Mouse (Mus musculus): ENCODE measurements around the gene Hnrnpul1. TPM values are rescaled to one million over a fixed set of nuclear protein-coding genes. Genes with fewer than 3 reads are reported as not detected.
A peak's percentile ranks its signal among the peaks of the same experiment; 100 is the strongest.

Hnrnpul1 gene
- polyA plus RNA-seq, 1 experiment = 123 TPM

DNA sequence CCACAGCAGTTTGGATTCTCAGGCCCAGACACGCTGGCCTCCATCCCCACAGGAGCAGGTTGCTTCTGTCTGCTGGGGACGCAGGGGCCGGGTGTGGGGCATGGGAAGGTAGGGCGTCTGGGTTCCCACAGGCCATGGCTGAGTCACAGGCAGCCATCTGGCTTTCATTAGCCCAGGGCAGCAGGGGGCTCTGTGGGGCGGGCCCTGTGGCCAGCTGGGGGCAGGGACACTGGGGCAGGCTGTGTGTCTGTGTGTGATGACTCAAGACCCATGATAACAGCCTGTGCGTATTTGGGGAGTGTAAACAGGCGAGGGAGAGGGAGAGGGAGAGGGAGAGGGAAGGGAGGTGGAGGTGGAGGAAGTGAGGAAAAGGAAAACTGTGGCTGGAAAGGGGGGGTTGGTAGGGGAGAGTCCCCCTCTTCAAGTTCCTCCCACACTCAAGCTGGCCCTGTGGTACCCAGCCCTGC lies 42.8 kb downstream of the Hnrnpul1 start:
- Histone ChIP-seq H3K4me1 (ENCODE audit: control insufficient read depth, insufficient read depth, low read length) (peaks cover 41% of the 10 kb centered on the region), H3K27ac (ENCODE audit: insufficient read depth, low read depth, low read length) (peak overlapping the region; percentile 38), H3K4me3 (ENCODE audit: insufficient read depth, low read length) (no peak overlapping the region)
- no peak for TF ChIP-seq CTCF (IDR thresholded peaks at IDR 0.05; ENCODE audit: low read depth, low read length)
- TF ChIP-seq POLR2A (IDR thresholded peaks at IDR 0.05; ENCODE audit: borderline replicate concordance, low read depth, low read length) = no peak

DNA sequence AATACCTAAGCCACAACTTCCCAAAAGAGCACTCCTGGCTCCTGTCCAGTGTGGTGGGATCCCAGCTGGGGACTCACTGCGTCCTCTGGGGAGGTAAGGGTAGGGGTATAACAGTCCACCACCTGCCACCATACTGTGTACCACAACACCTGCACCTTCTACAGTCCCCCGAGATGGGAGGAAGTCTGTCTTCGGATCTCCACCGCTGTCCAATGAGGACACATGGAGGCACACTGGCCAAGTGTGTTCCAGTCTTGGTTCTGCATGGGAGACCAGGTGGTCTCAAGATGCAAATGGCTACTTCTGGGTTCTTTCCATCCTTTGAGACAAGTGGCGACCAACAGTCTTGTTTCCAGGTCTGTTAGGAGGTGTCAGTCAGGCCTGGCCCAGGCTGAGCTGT lies 43.4 kb downstream of the Hnrnpul1 start:
- TF ChIP-seq POLR2A (IDR thresholded peaks at IDR 0.05; ENCODE audit: borderline replicate concordance, low read depth, low read length) (no peak), CTCF (IDR thresholded peaks at IDR 0.05; ENCODE audit: low read depth, low read length) (no peak)
- Histone ChIP-seq H3K4me1 (ENCODE audit: control insufficient read depth, insufficient read depth, low read length) (peaks cover 46% of the 10 kb centered on the region), H3K4me3 (ENCODE audit: insufficient read depth, low read length) (no peak overlapping the region), H3K27ac (ENCODE audit: insufficient read depth, low read depth, low read length) (peak overlapping the region; percentile 28)

GRCm38 (mm10) chr7:25710519-25711130 lies 43.9 kb downstream of the Hnrnpul1 start:
- no peak for TF ChIP-seq POLR2A (IDR thresholded peaks at IDR 0.05; ENCODE audit: borderline replicate concordance, low read depth, low read length)
- no peak for TF ChIP-seq CTCF (IDR thresholded peaks at IDR 0.05; ENCODE audit: low read depth, low read length)
- Histone ChIP-seq H3K4me1 (ENCODE audit: control insufficient read depth, insufficient read depth, low read length) (peaks cover 50% of the 10 kb centered on the region), H3K4me3 (ENCODE audit: insufficient read depth, low read length) (no peak overlapping the region), H3K27ac (ENCODE audit: insufficient read depth, low read depth, low read length) (no peak overlapping the region)

DNA sequence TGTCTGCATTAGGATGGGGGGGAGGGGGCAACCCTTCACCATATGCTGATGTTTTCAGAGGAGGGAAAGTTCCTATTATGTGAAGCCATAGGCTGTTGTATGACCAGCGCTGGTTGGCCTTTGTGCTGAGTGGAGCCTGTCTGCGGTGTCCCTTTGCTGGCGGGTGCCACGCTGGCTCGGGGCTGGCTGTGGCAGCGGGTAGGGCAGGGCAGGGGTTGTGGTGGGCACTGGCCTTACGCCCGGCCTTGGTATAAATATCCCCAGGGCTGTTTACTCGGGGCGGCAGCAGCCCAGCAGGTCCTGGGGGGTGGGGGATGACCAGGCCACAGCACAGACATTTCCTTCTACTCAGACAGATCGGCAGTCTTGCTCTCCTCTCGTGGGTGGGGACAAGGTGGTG lies 44.6 kb downstream of the Hnrnpul1 start:
- peaks cover 56% of the 10 kb centered on the region for H3K4me1 ChIP-seq (ENCODE audit: control insufficient read depth, insufficient read depth, low read length)
- TF ChIP-seq POLR2A (IDR thresholded peaks at IDR 0.05; ENCODE audit: borderline replicate concordance, low read depth, low read length) (no peak), CTCF (IDR thresholded peaks at IDR 0.05; ENCODE audit: low read depth, low read length) (no peak)
- H3K4me3 ChIP-seq (ENCODE audit: insufficient read depth, low read length) = no peak overlapping the region
- H3K27ac ChIP-seq (ENCODE audit: insufficient read depth, low read depth, low read length) = no peak overlapping the region

DNA sequence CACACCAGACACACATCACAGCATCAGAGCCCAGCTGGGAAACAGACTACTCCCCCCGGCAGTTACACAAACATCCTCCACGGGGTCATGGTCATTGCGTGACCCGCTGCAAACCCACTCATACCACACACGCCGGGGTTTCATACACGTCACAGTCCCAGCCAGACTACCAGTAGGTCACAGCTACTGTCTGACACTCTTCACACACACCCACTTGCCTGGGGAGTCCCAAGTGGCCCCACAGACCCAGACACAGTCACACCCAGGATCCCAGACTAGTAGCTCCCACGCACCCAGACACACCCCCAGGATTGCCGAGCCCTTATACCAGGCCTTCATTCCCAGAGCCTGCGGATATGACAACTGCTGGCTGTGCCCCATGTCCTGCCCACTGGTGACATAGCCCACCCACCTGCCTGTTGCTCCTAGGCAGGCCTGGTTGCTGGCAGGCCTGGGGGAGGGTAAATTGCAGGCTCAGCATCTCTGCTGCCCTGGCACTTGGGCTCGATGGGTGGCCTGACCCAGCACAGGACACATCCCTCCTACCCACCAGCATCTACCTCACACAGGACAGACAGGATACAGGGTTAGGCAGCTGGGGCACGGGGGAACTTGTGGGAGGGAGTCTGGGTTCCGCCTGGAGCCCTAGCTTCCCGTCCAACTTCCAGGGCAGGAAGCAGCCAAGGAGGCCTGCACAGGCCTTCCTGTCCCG lies 46.8 kb downstream of the Hnrnpul1 start:
- no peak for TF ChIP-seq CTCF (IDR thresholded peaks at IDR 0.05; ENCODE audit: low read depth, low read length)
- TF ChIP-seq POLR2A (IDR thresholded peaks at IDR 0.05; ENCODE audit: borderline replicate concordance, low read depth, low read length) = no peak
- Histone ChIP-seq H3K4me3 (ENCODE audit: insufficient read depth, low read length) (no peak overlapping the region), H3K4me1 (ENCODE audit: control insufficient read depth, insufficient read depth, low read length) (peaks cover 66% of the 10 kb centered on the region), H3K27ac (ENCODE audit: insufficient read depth, low read depth, low read length) (peak overlapping the region; percentile 76)

DNA sequence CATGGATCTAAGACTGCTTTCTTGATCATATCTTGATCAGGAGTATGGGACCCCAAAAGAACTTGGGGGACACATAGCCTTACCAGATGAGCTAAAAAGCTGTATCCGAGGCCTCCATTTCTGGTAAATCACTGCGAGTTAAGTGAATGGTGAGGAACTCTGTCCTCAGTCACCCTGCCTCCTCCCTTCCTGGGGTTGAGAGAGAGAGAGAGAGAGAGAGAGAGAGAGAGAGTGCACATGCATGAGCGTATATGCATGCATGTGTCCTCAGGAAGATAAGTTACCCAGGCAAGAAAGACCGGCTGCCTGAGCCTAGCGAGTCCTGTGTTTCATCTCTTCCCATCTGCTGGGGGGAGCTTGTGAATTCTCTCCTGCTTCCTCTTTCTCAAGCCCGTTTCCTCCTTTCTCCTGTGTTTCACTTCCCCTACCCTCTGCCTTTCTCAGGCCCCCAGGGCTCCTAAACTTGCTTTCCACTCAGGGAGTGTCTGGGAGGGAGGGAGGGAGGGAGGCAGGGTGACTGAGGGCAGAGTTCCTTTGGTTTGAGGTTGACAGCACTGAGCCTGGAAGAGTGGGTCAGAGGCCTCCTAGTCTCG lies 47.9 kb downstream of the Hnrnpul1 start:
- no peak for TF ChIP-seq POLR2A (IDR thresholded peaks at IDR 0.05; ENCODE audit: borderline replicate concordance, low read depth, low read length)
- TF ChIP-seq CTCF (IDR thresholded peaks at IDR 0.05; ENCODE audit: low read depth, low read length) = no peak
- peak overlapping the region; percentile 38 for H3K4me3 ChIP-seq (ENCODE audit: insufficient read depth, low read length)
- H3K27ac ChIP-seq (ENCODE audit: insufficient read depth, low read depth, low read length) = peak overlapping the region; percentile 95
- peaks cover 57% of the 10 kb centered on the region for H3K4me1 ChIP-seq (ENCODE audit: control insufficient read depth, insufficient read depth, low read length)

DNA sequence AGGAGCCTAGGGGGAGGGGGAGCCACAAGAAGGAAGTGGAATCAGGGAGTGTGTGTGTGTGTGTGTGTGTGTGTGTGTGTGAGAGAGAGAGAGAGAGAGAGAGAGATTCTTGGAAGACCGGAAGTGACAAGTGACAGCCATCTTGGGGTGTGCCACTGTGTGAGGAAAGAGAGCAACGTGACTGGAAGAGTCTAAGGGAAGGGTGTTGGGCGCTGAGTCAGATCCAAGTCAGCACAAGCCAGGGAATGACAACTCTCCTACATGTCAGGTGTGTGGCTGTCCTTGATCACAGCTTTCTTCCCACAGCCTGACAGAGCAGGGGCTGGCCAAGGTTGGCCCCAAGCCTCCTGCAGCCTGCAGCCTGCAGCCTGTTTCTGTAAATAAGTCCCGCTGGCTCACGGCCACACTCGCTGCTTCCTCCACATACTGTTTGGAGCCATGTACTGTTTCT lies 48.7 kb downstream of the Hnrnpul1 start:
- peak overlapping the region; percentile 95 for H3K27ac ChIP-seq (ENCODE audit: insufficient read depth, low read depth, low read length)
- TF ChIP-seq POLR2A (IDR thresholded peaks at IDR 0.05; ENCODE audit: borderline replicate concordance, low read depth, low read length) (no peak), CTCF (IDR thresholded peaks at IDR 0.05; ENCODE audit: low read depth, low read length) (no peak)
- peaks cover 53% of the 10 kb centered on the region for H3K4me1 ChIP-seq (ENCODE audit: control insufficient read depth, insufficient read depth, low read length)
- peak overlapping the region; percentile 38 for H3K4me3 ChIP-seq (ENCODE audit: insufficient read depth, low read length)

DNA sequence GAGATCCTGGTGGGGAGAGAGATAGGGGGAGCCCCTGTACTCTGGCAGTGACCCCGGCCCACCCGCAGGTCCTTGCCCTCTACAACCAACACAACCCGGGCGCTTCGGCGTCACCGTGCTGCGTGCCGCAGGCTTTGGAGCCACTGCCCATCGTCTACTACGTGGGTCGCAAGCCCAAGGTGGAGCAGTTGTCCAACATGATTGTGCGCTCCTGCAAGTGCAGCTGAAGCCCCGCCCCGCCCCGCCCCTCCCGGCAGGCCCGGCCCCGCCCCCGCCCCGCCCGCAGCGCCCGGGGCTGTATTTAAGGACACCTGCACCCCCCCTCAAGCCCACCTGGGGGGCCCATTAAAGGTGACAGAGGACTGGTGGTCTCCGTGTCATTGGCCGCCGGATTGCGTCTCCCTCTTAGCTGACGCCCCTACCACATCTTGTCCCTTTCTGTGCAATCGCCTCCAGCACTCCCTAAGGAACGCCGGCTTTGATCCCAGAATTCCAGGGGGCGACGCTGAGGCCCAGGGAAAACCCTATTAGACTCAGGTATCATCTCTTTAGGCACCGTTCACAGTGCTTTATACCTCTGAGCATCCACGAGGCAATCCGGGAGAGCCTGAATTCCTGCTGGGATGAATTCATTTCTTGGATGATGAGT lies 49.7 kb downstream of the Hnrnpul1 start:
- no peak for TF ChIP-seq CTCF (IDR thresholded peaks at IDR 0.05; ENCODE audit: low read depth, low read length)
- no peak for TF ChIP-seq POLR2A (IDR thresholded peaks at IDR 0.05; ENCODE audit: borderline replicate concordance, low read depth, low read length)
- Histone ChIP-seq H3K4me1 (ENCODE audit: control insufficient read depth, insufficient read depth, low read length) (peaks cover 45% of the 10 kb centered on the region), H3K4me3 (ENCODE audit: insufficient read depth, low read length) (no peak overlapping the region), H3K27ac (ENCODE audit: insufficient read depth, low read depth, low read length) (peak overlapping the region; percentile 95)

DNA sequence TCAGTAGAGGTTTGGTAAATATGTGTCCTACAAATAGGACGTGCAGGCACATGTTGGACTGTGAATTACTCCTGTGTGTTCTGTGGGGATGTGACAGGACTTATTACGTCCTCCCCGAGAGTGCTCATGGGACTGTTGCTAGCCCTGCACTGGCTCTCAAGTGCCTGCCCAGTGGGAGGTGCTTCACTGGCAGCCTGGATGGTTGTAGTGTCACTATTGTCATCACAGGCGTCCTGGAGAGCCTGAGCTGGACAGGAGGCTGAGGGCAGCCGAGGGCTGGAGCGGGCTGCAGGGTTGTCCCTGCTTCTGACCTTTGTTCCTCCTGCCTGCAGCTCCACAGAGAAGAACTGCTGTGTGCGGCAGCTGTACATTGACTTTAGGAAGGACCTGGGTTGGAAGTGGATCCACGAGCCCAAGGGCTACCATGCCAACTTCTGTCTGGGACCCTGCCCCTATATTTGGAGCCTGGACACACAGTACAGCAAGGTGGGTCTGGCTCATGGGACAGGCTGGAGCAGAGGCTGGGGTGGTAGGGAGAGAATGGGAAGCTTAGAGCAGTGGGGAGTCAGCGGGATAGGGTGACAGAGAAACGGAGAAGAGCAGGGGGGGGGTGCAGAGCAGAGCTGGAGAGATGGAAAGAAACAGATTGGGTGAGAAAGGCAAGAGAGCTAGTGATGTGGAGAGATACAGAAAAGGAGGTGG lies 50.6 kb downstream of the Hnrnpul1 start:
- peaks cover 42% of the 10 kb centered on the region for H3K4me1 ChIP-seq (ENCODE audit: control insufficient read depth, insufficient read depth, low read length)
- no peak for TF ChIP-seq POLR2A (IDR thresholded peaks at IDR 0.05; ENCODE audit: borderline replicate concordance, low read depth, low read length)
- TF ChIP-seq CTCF (IDR thresholded peaks at IDR 0.05; ENCODE audit: low read depth, low read length) = no peak

More for the DNA sequence above, 50.6 kb downstream of the Hnrnpul1 start:
- H3K4me3 ChIP-seq (ENCODE audit: insufficient read depth, low read length) = no peak overlapping the region
- H3K27ac ChIP-seq (ENCODE audit: insufficient read depth, low read depth, low read length) = no peak overlapping the region
